Mouse (Mus musculus) heart, embryonic 13.5 days (tissue): ENCODE measurements around the gene 3110009E18Rik. TPM values are rescaled to one million over a fixed set of nuclear protein-coding genes. Genes with fewer than 3 reads are reported as not detected.

Experiments used
- ATAC-seq: fragments of 200-750 bp; cut with Nextera tagmentation; 2 replicates; pipeline ENCODE4 v1.8.0; 2017; ENCODE audit warnings: moderate TSS enrichment; ENCODE audit not compliant: insufficient number of reproducible peaks, low FRiP score, low TSS enrichment; ENCODE audit errors: extremely low read depth
- H3K27ac ChIP-seq: fragments of 300-500 bp; sonication (generic); replicated peaks from 2 replicates; pipeline ENCODE4 v1.5.1; 2015; ENCODE audit warnings: moderate library complexity, mild to moderate bottlenecking, inconsistent platforms
- H3K27me3 ChIP-seq: fragments of 300-500 bp; sonication (generic); replicated peaks from 2 replicates; pipeline ENCODE4 v1.6.1; 2015; ENCODE audit warnings: mild to moderate bottlenecking, inconsistent platforms
- H3K36me3 ChIP-seq: fragments of 300-500 bp; sonication (generic); 2 replicates; pipeline ENCODE4 v1.6.1; 2015; ENCODE audit warnings: mild to moderate bottlenecking, inconsistent platforms
- H3K4me1 ChIP-seq: fragments of 300-500 bp; sonication (generic); 2 replicates; pipeline ENCODE4 v1.6.1; 2015; ENCODE audit warnings: inconsistent platforms
- H3K4me2 ChIP-seq: fragments of 300-500 bp; sonication (generic); 2 replicates; pipeline ENCODE4 v1.6.1; 2015; ENCODE audit warnings: inconsistent platforms, mild to moderate bottlenecking, moderate library complexity
- H3K4me3 ChIP-seq: fragments of 300-500 bp; sonication (generic); 2 replicates; pipeline ENCODE4 v1.5.1; 2015; ENCODE audit warnings: moderate library complexity, mild to moderate bottlenecking, inconsistent platforms
- H3K9ac ChIP-seq: fragments of 300-500 bp; sonication (generic); 2 replicates; pipeline ENCODE4 v1.6.1; 2015; ENCODE audit warnings: inconsistent platforms, mild to moderate bottlenecking, moderate library complexity
- H3K9me3 ChIP-seq: fragments of 300-500 bp; sonication (generic); 2 replicates; pipeline ENCODE4 v1.6.1; 2016; ENCODE audit warnings: inconsistent platforms
- WGBS: fragments of 180-500 bp; shearing (Covaris S2); methylation state at CpG from one replicate; pipeline ENCODE4 v1.1.7; 2015; ENCODE audit warnings: mixed read lengths; 5-methylcytosine and 5-hydroxymethylcytosine counted together
- polyA plus RNA-seq: library from polyadenylated mRNA; unstranded; fragments of >200 nt; fragmentation: Nextera tagmentation; extraction: Ambion mirVana; gene quantifications from 2 replicates; pipeline ENCODE4 v1.2.1, GENCODE M21; 2015

3110009E18Rik gene
- 11.7 and 12.0 TPM in 2 replicates for polyA plus RNA-seq

DNA sequence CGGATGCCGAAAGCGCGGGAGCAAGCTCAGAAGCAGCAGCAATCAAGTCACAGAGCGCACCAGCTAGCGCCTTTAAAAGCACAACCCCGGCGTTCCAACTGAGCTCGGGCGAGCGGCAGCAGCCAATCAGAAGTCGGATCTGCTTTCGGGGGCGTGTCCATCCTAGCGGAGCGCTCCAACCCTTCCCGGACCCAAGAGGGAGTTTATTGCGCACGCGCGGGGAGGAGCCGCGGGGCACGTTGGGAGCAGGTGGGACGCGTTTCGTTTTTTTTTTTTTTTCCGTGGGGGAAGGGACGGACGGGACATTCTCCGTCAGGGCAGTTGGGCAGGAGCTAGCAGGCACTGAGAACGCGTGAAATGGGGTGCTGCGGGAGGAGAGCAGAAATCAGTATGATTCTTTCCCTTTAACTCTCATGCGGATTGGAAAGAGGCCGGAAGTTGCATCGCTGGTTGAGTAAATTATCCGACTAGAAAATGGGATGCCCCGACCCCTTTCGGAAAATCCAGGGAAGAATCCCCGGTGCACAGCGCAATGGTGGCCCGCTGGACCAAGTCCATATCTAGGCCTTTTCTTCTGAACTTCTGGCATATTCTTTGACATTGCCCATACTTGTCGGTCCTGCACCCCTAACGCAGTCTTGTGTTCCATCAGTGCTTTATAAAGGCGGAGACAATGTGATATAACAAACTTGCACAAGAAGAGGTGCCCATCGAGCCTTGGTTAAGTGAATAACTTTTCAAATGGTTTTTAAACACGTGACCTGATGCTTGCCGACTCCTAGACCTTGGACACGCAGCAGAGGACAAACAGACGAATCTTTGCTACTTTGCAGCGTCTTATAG, at the start of gene 3110009E18Rik, which contains the start of gene Dbi:
Gene 3110009E18Rik (plus strand): TSS at position 219 of the 843 bp plus-strand sequence.
Gene Dbi (minus strand): TSS at position 110 of the 843 bp plus-strand sequence.
- no peaks in the 10 kb centered on the region for H3K27me3 ChIP-seq
- H3K4me1 ChIP-seq, result peaks cover 59% of the 10 kb centered on the region
- peak within 1 kb of the TSS; percentile 83 for H3K4me2 ChIP-seq
- H3K9me3 ChIP-seq, result no peaks in the 10 kb centered on the region
- H3K4me3 ChIP-seq, result peak within 1 kb of the TSS; percentile 67
- H3K36me3 ChIP-seq, result peaks cover 31% of the 10 kb centered on the region
- WGBS, result 2% methylated on average over 52 of the region's 52 CpGs
- peak; percentile 90 for ATAC-seq
- H3K27ac ChIP-seq, result peak within 1 kb of the TSS; percentile 94
- H3K9ac ChIP-seq, result peak within 1 kb of the TSS; percentile 86

- H3K36me3 ChIP-seq, result peaks cover under 1% of the 10 kb centered on the region
- peaks cover 28% of the 10 kb centered on the region for H3K4me1 ChIP-seq
- no peak for ATAC-seq
- H3K27me3 ChIP-seq, result 0 out of 2 replicates have a peak, but pooled peaks cover 6% of the 10 kb centered on the region
- no peaks in the 10 kb centered on the region for H3K9me3 ChIP-seq
- H3K4me2 ChIP-seq, result peak overlapping the region; percentile 90
- peak overlapping the region; percentile 80 for H3K9ac ChIP-seq
- 7% methylated on average over 16 of the region's 16 CpGs for WGBS
- H3K4me3 ChIP-seq, result peak overlapping the region; percentile 53
- H3K27ac ChIP-seq, result no peak overlapping the region
Observed at GRCm38 (mm10) chr1:120072900-120073299, 48.1 kb upstream of the 3110009E18Rik start.

DNA sequence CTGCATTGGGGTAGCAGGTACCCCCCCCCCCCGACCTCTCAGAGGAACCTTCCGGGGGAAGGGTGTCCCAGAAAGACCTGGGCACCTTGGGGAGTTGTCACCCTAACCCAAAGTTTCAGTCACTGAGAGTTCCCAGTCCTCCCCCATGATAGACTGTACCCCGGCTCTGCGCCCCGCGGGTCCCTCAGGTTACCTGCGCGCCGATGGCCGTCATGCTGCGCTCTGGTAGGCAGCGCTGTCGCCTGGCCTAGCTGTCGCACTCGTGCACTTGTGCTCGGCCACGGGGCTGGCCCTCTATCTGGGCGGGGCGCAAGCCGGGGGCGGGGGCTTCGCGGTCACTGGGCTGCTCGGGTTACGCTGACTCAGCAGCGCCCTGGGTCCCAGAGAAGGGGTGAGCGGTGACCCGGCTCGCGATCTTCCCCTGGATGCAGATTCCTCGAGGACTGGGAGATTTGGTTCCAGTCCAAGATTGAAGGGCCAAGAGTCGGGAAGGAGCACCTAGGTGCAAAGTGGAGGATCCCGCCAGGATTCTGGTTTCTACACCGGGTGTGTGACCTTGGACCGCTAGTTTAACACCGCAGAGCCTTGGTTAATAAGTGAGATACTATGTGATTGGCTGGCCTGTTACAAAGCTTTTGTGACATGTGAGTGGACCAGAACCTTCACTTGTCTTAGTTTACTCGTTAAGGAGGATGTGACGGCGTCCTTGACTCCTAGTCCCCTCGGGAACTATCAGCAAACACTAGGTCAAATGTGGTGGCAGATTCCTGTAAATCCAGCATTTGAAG, 47.3 kb upstream of the 3110009E18Rik start, which contains the start of gene Tmem37:
Gene Tmem37 (minus strand): TSS at position 556 of the 788 bp plus-strand sequence.
- Histone ChIP-seq H3K4me2 (peak within 1 kb of the TSS; percentile 90), H3K9ac (peak within 1 kb of the TSS; percentile 80), H3K27me3 (0 out of 2 replicates have a peak, but pooled peaks cover 6% of the 10 kb centered on the region), H3K36me3 (no peaks in the 10 kb centered on the region), H3K4me3 (peak within 1 kb of the TSS; percentile 53), H3K27ac (0 out of 2 replicates have a peak within 1 kb of the TSS, but pooled peaks have one; percentile 32), H3K9me3 (no peaks in the 10 kb centered on the region), H3K4me1 (peaks cover 28% of the 10 kb centered on the region)
- peak; percentile 78; the same call in 1 of the 2 replicates for ATAC-seq
- 2% methylated on average over 40 of the region's 40 CpGs for WGBS

- 28% methylated on average over 4 of the region's 4 CpGs for WGBS
- Histone ChIP-seq H3K27me3 (0 out of 2 replicates have a peak, but pooled peaks cover 6% of the 10 kb centered on the region), H3K4me1 (peaks cover 28% of the 10 kb centered on the region), H3K9me3 (no peaks in the 10 kb centered on the region), H3K4me3 (peak overlapping the region; percentile 53), H3K27ac (0 out of 2 replicates have a peak overlapping the region, but pooled peaks have one; percentile 15), H3K4me2 (peak overlapping the region; percentile 90), H3K36me3 (no peaks in the 10 kb centered on the region), H3K9ac (peak overlapping the region; percentile 80)
- ATAC-seq, result no peak
Observed at GRCm38 (mm10) chr1:120074307-120074702, 46.7 kb upstream of the 3110009E18Rik start.

GRCm38 (mm10) chr1:120074931-120075330, 46.1 kb upstream of the 3110009E18Rik start:
- no peak overlapping the region for H3K9ac ChIP-seq
- 0 out of 2 replicates have a peak overlapping the region, but pooled peaks have one; percentile 32 for H3K27ac ChIP-seq

GRCm38 (mm10) chr1:120075507-120075906, 45.5 kb upstream of the 3110009E18Rik start:
- Histone ChIP-seq H3K4me2 (no peak overlapping the region), H3K27me3 (0 out of 2 replicates have a peak, but pooled peaks cover 6% of the 10 kb centered on the region), H3K4me1 (peaks cover 28% of the 10 kb centered on the region), H3K9ac (no peak overlapping the region), H3K27ac (no peak overlapping the region), H3K36me3 (no peaks in the 10 kb centered on the region), H3K4me3 (no peak overlapping the region), H3K9me3 (no peaks in the 10 kb centered on the region)
- ATAC-seq, result no peak
- 74% methylated on average over 5 of the region's 5 CpGs for WGBS

More at GRCm38 (mm10) chr1:120074931-120075330, 46.1 kb upstream of the 3110009E18Rik start:
- no peak for ATAC-seq
- Histone ChIP-seq H3K4me1 (peaks cover 28% of the 10 kb centered on the region), H3K4me2 (no peak overlapping the region), H3K27me3 (0 out of 2 replicates have a peak, but pooled peaks cover 6% of the 10 kb centered on the region), H3K9me3 (no peaks in the 10 kb centered on the region), H3K4me3 (no peak overlapping the region), H3K36me3 (no peaks in the 10 kb centered on the region)
- WGBS, result 64% methylated on average over 4 of the region's 4 CpGs

GRCm38 (mm10) chr1:120077746-120078410, 43.1 kb upstream of the 3110009E18Rik start:
- H3K9ac ChIP-seq, result no peak overlapping the region
- H3K4me2 ChIP-seq, result no peak overlapping the region
- no peak for ATAC-seq
- H3K36me3 ChIP-seq, result no peaks in the 10 kb centered on the region
- H3K27ac ChIP-seq, result no peak overlapping the region
- H3K4me1 ChIP-seq, result peaks cover 29% of the 10 kb centered on the region
- no peaks in the 10 kb centered on the region for H3K27me3 ChIP-seq
- H3K4me3 ChIP-seq, result no peak overlapping the region
- WGBS, result 31% methylated on average over 9 of the region's 9 CpGs
- no peaks in the 10 kb centered on the region for H3K9me3 ChIP-seq

- no peak for ATAC-seq
- 86% methylated on average over 1 of the region's 1 CpGs for WGBS
Observed at GRCm38 (mm10) chr1:120080632-120081031, 40.4 kb upstream of the 3110009E18Rik start.

GRCm38 (mm10) chr1:120082957-120083585, 37.9 kb upstream of the 3110009E18Rik start:
- Histone ChIP-seq H3K27ac (peak overlapping the region; percentile 54; the same call in 1 of the 2 replicates), H3K4me2 (peak overlapping the region; percentile 36), H3K4me3 (no peak overlapping the region), H3K9me3 (no peaks in the 10 kb centered on the region), H3K36me3 (no peaks in the 10 kb centered on the region), H3K4me1 (peaks cover 22% of the 10 kb centered on the region), H3K9ac (peak overlapping the region; percentile 7; the same call in 1 of the 2 replicates), H3K27me3 (no peaks in the 10 kb centered on the region)
- no peak; the same call in 1 of the 2 replicates for ATAC-seq
- WGBS, result 9% methylated on average over 7 of the region's 7 CpGs

More at GRCm38 (mm10) chr1:120080632-120081031, 40.4 kb upstream of the 3110009E18Rik start:
- Histone ChIP-seq H3K27me3 (no peaks in the 10 kb centered on the region), H3K36me3 (no peaks in the 10 kb centered on the region), H3K9me3 (no peaks in the 10 kb centered on the region), H3K27ac (no peak overlapping the region), H3K4me2 (no peak overlapping the region), H3K4me1 (peaks cover 22% of the 10 kb centered on the region), H3K4me3 (no peak overlapping the region), H3K9ac (no peak overlapping the region)

DNA sequence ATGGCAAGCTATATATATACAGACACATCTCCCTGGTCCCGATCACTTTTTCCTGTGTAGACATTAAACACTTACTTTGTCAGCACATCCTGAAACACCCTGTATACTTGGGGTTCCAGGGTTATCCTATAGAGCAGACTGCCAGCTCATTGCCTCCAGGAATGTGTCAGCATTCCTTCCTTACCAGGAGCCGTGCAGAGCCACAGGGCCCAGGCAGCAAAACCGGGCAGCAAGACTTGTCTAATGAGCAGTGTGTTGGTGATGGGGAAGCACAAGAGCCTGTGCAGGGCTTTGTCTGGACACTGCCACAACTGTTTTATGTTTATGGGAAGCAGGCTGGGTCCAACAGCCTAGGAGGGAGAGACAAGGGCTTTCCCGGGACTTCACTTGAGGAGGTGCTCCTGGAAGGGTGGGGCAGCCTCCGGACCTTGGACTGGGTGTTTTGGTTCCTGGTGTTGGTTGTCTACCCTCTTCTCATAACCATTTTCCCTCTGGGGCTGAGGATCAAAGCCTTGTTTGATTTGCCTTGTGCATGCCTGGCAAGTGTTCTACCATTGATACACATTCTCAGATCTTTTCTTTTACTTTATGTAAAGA, 37.0 kb upstream of the 3110009E18Rik start:
- Histone ChIP-seq H3K9ac (peak overlapping the region; percentile 26; the same call in 1 of the 2 replicates), H3K4me1 (peaks cover 22% of the 10 kb centered on the region), H3K9me3 (no peaks in the 10 kb centered on the region), H3K4me2 (no peak overlapping the region), H3K27me3 (no peaks in the 10 kb centered on the region), H3K4me3 (no peak overlapping the region), H3K36me3 (no peaks in the 10 kb centered on the region), H3K27ac (peak overlapping the region; percentile 54)
- ATAC-seq, result no peak
- 22% methylated on average over 5 of the region's 5 CpGs for WGBS
